Mouse (Mus musculus) limb, embryonic 12.5 days (tissue): ENCODE results near the gene Gm37240. TPM values are rescaled to one million over a fixed set of nuclear protein-coding genes. Genes with fewer than 3 reads are reported as not detected.

Experiments used
- ATAC-seq: fragments of 200-750 bp; cut with Nextera tagmentation; 2 replicates; pipeline ENCODE4 v1.8.0; 2017; ENCODE audit warnings: low read depth, moderate TSS enrichment; ENCODE audit not compliant: insufficient number of reproducible peaks, insufficient read depth, low FRiP score, low TSS enrichment
- H3K27ac ChIP-seq: fragments of 300-500 bp; sonication (generic); 2 replicates; pipeline ENCODE4 v1.5.1; 2016; ENCODE audit warnings: mild to moderate bottlenecking, moderate library complexity
- H3K27me3 ChIP-seq: fragments of 300-500 bp; sonication (generic); 2 replicates; pipeline ENCODE4 v1.6.1; 2016; ENCODE audit warnings: mild to moderate bottlenecking, moderate library complexity
- H3K36me3 ChIP-seq: fragments of 300-500 bp; sonication (generic); 2 replicates; pipeline ENCODE4 v1.6.1; 2016; ENCODE audit warnings: mild to moderate bottlenecking, moderate library complexity
- H3K4me1 ChIP-seq: fragments of 300-500 bp; sonication (generic); replicated peaks from 2 replicates; pipeline ENCODE4 v1.6.1; 2016
- H3K4me2 ChIP-seq: fragments of 300-500 bp; sonication (generic); 2 replicates; pipeline ENCODE4 v1.6.1; 2016; ENCODE audit warnings: mild to moderate bottlenecking, moderate library complexity
- H3K4me3 ChIP-seq: fragments of 300-500 bp; sonication (generic); replicated peaks from 2 replicates; pipeline ENCODE4 v1.5.1; 2016; ENCODE audit warnings: mild to moderate bottlenecking
- H3K9ac ChIP-seq: fragments of 300-500 bp; sonication (generic); replicated peaks from 2 replicates; pipeline ENCODE4 v1.6.1; 2016; ENCODE audit warnings: mild to moderate bottlenecking, moderate library complexity
- H3K9me3 ChIP-seq: fragments of 300-500 bp; sonication (generic); 2 replicates; pipeline ENCODE4 v1.6.1; 2016; ENCODE audit warnings: mild to moderate bottlenecking, moderate library complexity
- WGBS: fragments of 180-500 bp; shearing (Covaris S2); methylation state at CpG from one replicate; pipeline ENCODE4 v1.1.7; 2016; 5-methylcytosine and 5-hydroxymethylcytosine counted together
- polyA plus RNA-seq: library from polyadenylated mRNA; unstranded; fragments of >200 nt; fragmentation: Nextera tagmentation; extraction: Ambion mirVana; gene quantifications from 2 replicates; pipeline ENCODE4 v1.2.1, GENCODE M21; 2016

Gm37240 gene
- polyA plus RNA-seq, 1 experiment from 2014 or later, result 3.4 TPM

- WGBS, result 89% methylated on average over 6 of the region's 6 CpGs
- H3K4me1 ChIP-seq, result peaks cover 7% of the 10 kb centered on the region
- no peak for ATAC-seq
- H3K27ac ChIP-seq, result no peak overlapping the region
- H3K9me3 ChIP-seq, result no peaks in the 10 kb centered on the region
- H3K4me2 ChIP-seq, result no peak overlapping the region
- no peak overlapping the region for H3K9ac ChIP-seq
- no peaks in the 10 kb centered on the region for H3K27me3 ChIP-seq
- no peak overlapping the region for H3K4me3 ChIP-seq
- H3K36me3 ChIP-seq, result no peaks in the 10 kb centered on the region
Observed at GRCm38 (mm10) chr3:85553731-85554277, 333.5 kb downstream of the Gm37240 start.

DNA sequence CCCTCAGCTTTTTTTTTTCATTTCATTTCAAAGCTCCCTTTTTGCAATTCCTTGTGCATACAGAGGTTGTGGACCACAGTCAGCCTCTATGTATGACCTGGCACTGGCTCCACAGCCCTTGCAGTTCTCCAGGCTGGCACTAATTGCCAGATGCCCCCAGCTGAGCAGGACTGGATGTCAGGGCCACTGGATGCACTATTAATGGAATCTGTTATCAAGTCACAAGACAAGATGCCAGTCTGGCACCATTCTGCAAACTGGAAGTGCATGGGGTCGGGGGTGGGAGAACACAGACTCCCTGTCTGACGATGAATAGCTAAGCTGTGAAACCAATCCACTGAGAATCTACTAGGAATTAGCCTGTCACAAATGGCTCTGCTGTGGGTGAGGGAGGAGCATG lies 336.0 kb downstream of the Gm37240 start:
- Histone ChIP-seq H3K9me3 (no peaks in the 10 kb centered on the region), H3K36me3 (no peaks in the 10 kb centered on the region), H3K4me3 (no peak overlapping the region), H3K27me3 (no peaks in the 10 kb centered on the region), H3K4me2 (no peak overlapping the region), H3K27ac (no peak overlapping the region), H3K9ac (no peak overlapping the region), H3K4me1 (peaks cover 7% of the 10 kb centered on the region)
- no peak for ATAC-seq
- 72% methylated on average over 2 of the region's 2 CpGs for WGBS

GRCm38 (mm10) chr3:85550312-85550711 lies 337.0 kb downstream of the Gm37240 start:
- Histone ChIP-seq H3K36me3 (no peaks in the 10 kb centered on the region), H3K4me2 (no peak overlapping the region), H3K4me3 (no peak overlapping the region), H3K27me3 (no peaks in the 10 kb centered on the region), H3K4me1 (peaks cover 7% of the 10 kb centered on the region), H3K27ac (no peak overlapping the region), H3K9me3 (no peaks in the 10 kb centered on the region), H3K9ac (no peak overlapping the region)
- ATAC-seq, result no peak
- 50% methylated on average over 4 of the region's 4 CpGs for WGBS

GRCm38 (mm10) chr3:85543652-85544051 lies 343.7 kb downstream of the Gm37240 start:
- no peak overlapping the region for H3K27ac ChIP-seq
- WGBS, result 67% methylated on average over 2 of the region's 2 CpGs
- H3K9me3 ChIP-seq, result no peaks in the 10 kb centered on the region
- ATAC-seq, result no peak
- no peaks in the 10 kb centered on the region for H3K36me3 ChIP-seq
- no peaks in the 10 kb centered on the region for H3K4me1 ChIP-seq
- no peak overlapping the region for H3K4me2 ChIP-seq
- no peak overlapping the region for H3K9ac ChIP-seq
- H3K4me3 ChIP-seq, result no peak overlapping the region
- H3K27me3 ChIP-seq, result no peaks in the 10 kb centered on the region

- Histone ChIP-seq H3K27ac (no peak overlapping the region), H3K4me2 (no peak overlapping the region), H3K9ac (no peak overlapping the region), H3K9me3 (no peaks in the 10 kb centered on the region), H3K36me3 (no peaks in the 10 kb centered on the region), H3K27me3 (no peaks in the 10 kb centered on the region), H3K4me3 (no peak overlapping the region), H3K4me1 (no peaks in the 10 kb centered on the region)
- 70% methylated on average over 3 of the region's 3 CpGs for WGBS
- ATAC-seq, result no peak
Observed at GRCm38 (mm10) chr3:85542765-85543164, 344.6 kb downstream of the Gm37240 start.

DNA sequence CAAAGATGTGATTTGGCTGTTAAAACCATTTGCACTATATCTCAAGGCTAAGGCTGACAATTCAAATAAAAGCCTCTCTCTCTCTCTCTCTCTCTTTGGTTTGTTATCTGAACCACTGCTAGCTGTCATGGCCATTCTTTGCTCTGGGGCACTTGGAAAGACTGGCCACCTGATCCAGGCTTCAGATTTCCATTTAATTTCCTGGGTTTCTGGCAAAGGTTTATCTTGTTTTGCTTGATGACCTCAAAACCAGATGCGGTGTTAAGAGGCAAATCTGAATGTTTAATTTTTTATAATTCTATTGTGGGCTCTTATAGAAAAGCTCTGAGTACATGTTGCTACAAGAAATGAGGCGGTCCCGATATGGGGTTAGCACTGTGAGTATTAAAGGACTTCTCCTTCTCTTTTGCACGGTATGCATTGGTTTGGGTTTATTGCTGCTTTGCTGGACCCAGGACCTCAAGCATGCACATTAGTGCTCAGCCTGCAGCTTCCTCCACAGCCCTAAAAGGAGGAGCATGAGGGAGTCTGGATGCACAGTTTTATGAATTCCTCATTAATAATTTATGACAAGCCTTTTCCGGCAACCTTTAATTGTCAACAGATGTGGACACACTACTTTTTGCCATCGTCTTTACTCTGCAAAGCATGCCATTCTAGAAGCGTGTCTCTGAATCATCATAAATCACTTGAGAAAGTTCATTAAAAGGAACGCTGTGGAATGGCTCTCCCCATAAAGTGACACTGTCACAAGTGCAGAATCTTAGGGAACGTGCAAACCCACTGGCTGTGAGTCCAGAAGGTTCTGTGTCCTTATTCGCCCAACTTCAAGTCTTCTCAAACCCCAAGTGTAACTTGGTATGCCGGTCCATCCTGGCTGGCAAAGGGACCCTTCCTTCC lies 351.4 kb downstream of the Gm37240 start:
- ATAC-seq, result peak; percentile 66; the same call in 1 of the 2 replicates
- H3K9ac ChIP-seq, result no peak overlapping the region
- 31% methylated on average over 11 of the region's 11 CpGs for WGBS

GRCm38 (mm10) chr3:85535042-85535441 lies 352.3 kb downstream of the Gm37240 start:
- WGBS, result 87% methylated on average over 3 of the region's 3 CpGs
- H3K27ac ChIP-seq, result no peak overlapping the region
- no peak overlapping the region for H3K4me3 ChIP-seq
- ATAC-seq, result no peak
- no peaks in the 10 kb centered on the region for H3K9me3 ChIP-seq
- no peak overlapping the region for H3K9ac ChIP-seq
- no peak overlapping the region for H3K4me2 ChIP-seq
- H3K4me1 ChIP-seq, result peaks cover 26% of the 10 kb centered on the region
- peaks cover 4% of the 10 kb centered on the region; the same call in 1 of the 2 replicates for H3K27me3 ChIP-seq
- H3K36me3 ChIP-seq, result no peaks in the 10 kb centered on the region

More for the DNA sequence above, 351.4 kb downstream of the Gm37240 start:
- Histone ChIP-seq H3K27ac (no peak overlapping the region), H3K4me1 (peaks cover 26% of the 10 kb centered on the region), H3K9me3 (no peaks in the 10 kb centered on the region), H3K27me3 (no peaks in the 10 kb centered on the region), H3K36me3 (no peaks in the 10 kb centered on the region), H3K4me2 (0 out of 2 replicates have a peak overlapping the region, but pooled peaks have one; percentile 1), H3K4me3 (no peak overlapping the region)

DNA sequence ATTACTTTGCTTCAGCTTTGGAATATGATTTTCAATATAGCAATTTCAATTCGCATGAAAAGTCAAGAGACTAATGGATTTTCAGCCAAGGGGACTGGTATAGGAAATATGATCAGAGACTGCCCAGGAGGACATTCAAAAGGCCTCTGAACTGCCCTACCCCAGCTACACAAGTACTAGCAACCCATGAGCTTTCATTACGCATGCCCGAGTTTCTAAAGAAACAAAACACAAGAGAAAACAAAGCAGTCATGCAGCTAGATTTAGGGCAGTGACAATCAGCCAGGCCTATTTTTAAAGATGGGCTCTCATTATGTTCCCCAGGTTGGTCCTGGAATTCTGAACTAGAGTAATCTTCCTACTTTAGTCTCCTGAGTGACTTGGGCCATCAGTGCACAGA lies 354.9 kb downstream of the Gm37240 start:
- Histone ChIP-seq H3K4me2 (no peak overlapping the region), H3K9ac (no peak overlapping the region), H3K4me3 (no peak overlapping the region), H3K27me3 (peaks cover 7% of the 10 kb centered on the region), H3K9me3 (no peaks in the 10 kb centered on the region), H3K36me3 (no peaks in the 10 kb centered on the region), H3K4me1 (peaks cover 26% of the 10 kb centered on the region), H3K27ac (no peak overlapping the region)
- 88% methylated on average over 3 of the region's 3 CpGs for WGBS
- no peak for ATAC-seq

GRCm38 (mm10) chr3:85530601-85531161 lies 356.6 kb downstream of the Gm37240 start:
- H3K4me3 ChIP-seq, result no peak overlapping the region
- no peaks in the 10 kb centered on the region for H3K9me3 ChIP-seq
- 83% methylated on average over 8 of the region's 8 CpGs for WGBS
- H3K27me3 ChIP-seq, result peaks cover 7% of the 10 kb centered on the region
- H3K27ac ChIP-seq, result no peak overlapping the region
- no peak overlapping the region for H3K4me2 ChIP-seq
- ATAC-seq, result no peak
- peaks cover 17% of the 10 kb centered on the region for H3K4me1 ChIP-seq
- no peaks in the 10 kb centered on the region for H3K36me3 ChIP-seq
- no peak overlapping the region for H3K9ac ChIP-seq

DNA sequence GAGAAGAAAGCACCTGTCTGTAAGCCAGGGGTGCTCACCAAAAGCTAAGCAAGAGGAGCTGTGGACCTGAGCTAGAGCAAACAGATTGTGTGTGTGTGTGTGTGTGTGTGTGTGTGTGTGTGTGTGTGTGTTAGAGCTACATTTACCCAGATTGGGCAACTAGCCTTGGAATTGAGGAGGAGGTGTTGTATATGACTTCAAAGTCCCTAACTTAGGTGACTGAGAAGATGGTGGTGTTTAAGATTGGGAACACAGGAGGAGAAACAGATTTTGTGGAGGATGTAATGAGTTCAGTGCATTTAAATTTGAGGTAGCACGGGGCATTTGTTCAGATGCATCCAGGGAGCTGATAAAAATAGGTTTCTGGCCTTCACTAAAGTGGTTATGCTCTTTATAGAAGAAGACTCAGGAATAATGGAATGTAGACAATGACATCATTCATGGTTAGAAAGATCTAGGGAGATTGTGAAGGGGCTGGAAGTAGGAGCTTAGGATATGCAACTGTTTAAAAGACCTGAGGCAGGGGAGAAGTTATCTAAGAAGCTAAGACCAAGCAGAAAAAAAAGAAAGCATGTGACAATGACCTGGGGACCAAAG lies 365.9 kb downstream of the Gm37240 start:
- WGBS, result 88% methylated on average over 1 of the region's 1 CpGs
- H3K9me3 ChIP-seq, result no peaks in the 10 kb centered on the region
- H3K27me3 ChIP-seq, result no peaks in the 10 kb centered on the region; the same call in 1 of the 2 replicates
- no peak overlapping the region for H3K9ac ChIP-seq
- no peak for ATAC-seq
- H3K4me1 ChIP-seq, result peaks cover 8% of the 10 kb centered on the region; the same call in 1 of the 2 replicates
- H3K36me3 ChIP-seq, result no peaks in the 10 kb centered on the region
- H3K4me3 ChIP-seq, result no peak overlapping the region
- H3K4me2 ChIP-seq, result no peak overlapping the region
- no peak overlapping the region for H3K27ac ChIP-seq

DNA sequence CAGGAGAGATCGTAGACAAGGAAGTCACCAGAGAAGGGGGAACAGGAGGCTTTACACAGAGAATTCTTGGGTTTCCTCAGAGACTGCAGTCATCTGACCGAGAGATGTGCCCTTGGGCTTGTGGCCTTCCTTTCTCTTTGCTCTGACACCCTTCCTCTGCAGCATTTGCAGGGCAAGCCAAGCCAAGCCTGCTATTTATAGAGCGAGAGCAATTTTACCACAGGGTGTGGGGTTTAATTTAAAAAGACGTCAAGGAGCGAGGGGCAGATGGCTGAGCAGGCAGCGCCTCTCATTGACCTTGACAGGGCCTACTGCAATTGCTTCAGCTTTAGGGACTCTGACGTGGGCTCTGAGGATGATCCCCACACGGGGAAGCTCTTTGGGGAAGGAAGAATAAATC lies 368.6 kb downstream of the Gm37240 start:
- Histone ChIP-seq H3K4me2 (no peak overlapping the region), H3K27ac (no peak overlapping the region), H3K9me3 (no peaks in the 10 kb centered on the region), H3K27me3 (no peaks in the 10 kb centered on the region; the same call in 1 of the 2 replicates), H3K9ac (no peak overlapping the region), H3K36me3 (no peaks in the 10 kb centered on the region), H3K4me1 (peaks cover 11% of the 10 kb centered on the region; the same call in 1 of the 2 replicates), H3K4me3 (no peak overlapping the region)
- 71% methylated on average over 8 of the region's 8 CpGs for WGBS
- no peak for ATAC-seq
